Mouse (Mus musculus): ENCODE results near the gene Tcea2. TPM values are rescaled to one million over a fixed set of nuclear protein-coding genes. Genes with fewer than 3 reads are reported as not detected.

Gene Tcea2
- polyA plus RNA-seq, 1 experiment from 2014 or later = 21.5 TPM

DNA sequence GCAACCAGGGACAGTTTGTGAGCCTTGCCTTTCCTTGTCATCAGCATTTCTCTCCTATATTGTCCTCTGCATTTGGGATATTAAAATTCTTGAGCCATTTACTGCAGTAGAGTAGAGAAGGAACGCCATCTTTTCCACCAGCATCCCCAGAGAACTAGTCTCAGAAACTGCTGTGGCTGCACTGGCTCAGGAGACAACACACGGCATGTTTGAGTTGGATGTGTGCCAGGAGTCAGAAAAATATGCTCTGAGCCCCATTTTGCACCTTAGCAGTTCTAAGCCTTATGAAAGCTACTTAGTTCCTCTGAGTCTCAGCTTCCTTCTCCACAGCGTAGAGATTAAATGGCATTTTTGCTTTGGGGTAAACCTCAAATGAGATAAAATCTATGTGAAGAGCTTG is 36.9 kb downstream of the Tcea2 start:
- no peak overlapping the region for H3K9ac ChIP-seq
- H3K27me3 ChIP-seq (replicated peaks) = no peaks in the 10 kb centered on the region
- H3K4me3 ChIP-seq (replicated peaks) = no peak overlapping the region
- H3K4me2 ChIP-seq = no peak overlapping the region
- no peak for ATAC-seq (ENCODE audit: insufficient read depth, low FRiP score, low read depth)
- no peaks in the 10 kb centered on the region for H3K36me3 ChIP-seq
- H3K4me1 ChIP-seq = 0 out of 2 replicates have a peak, but pooled peaks cover 4% of the 10 kb centered on the region
- no peak overlapping the region for H3K27ac ChIP-seq
- 40% methylated on average over 3 of the region's 3 CpGs for WGBS
- no peaks in the 10 kb centered on the region for H3K9me3 ChIP-seq

DNA sequence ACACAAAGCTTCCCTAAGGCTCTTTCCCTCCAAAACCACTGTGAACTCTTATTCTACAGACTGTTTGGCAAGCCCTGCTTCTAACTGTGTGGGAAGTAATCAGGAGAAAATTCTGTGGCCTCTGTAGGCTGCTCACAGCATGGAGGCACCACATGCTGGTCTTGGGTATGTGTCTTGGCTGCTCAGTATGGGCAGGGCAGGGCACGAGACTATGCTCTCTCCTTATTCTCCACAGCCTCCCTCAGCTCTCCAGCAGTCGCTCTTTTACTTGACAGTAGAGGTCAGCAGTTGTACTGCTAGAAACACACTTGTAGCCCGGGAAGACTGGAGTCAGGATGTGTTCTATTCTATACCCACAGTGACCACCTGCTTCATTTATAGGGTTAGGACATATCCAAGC is 40.0 kb downstream of the Tcea2 start:
- no peak for ATAC-seq (ENCODE audit: insufficient read depth, low FRiP score, low read depth)
- WGBS = 33% methylated on average over 3 of the region's 3 CpGs
- Histone ChIP-seq H3K9me3 (no peaks in the 10 kb centered on the region), H3K27ac (no peak overlapping the region), H3K36me3 (no peaks in the 10 kb centered on the region), H3K4me2 (no peak overlapping the region), H3K4me1 (0 out of 2 replicates have a peak, but pooled peaks cover 1% of the 10 kb centered on the region), H3K27me3 (replicated peaks) (no peaks in the 10 kb centered on the region), H3K4me3 (replicated peaks) (no peak overlapping the region), H3K9ac (no peak overlapping the region)

DNA sequence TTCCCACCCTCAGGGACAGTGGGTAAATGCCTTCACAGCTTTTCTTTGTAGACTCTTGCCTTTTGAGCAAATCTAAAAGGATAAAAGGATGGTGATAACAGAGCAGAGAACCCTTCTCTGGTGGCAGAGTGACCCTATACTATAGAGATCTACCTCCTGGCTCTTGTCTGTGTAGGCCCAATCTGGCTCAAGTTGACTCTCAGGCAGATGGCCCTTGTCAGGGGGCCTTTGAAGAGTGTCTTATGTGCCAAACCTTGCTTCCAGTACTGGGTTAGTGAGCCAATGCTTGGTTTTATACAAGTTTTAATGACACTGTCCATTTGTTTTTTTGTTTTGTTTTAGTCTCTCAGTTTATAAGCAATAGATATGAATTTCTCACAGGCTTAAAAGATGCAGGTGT is 41.1 kb downstream of the Tcea2 start:
- Histone ChIP-seq H3K4me3 (replicated peaks) (no peak overlapping the region), H3K9ac (no peak overlapping the region), H3K4me1 (no peaks in the 10 kb centered on the region), H3K27ac (no peak overlapping the region), H3K9me3 (no peaks in the 10 kb centered on the region), H3K4me2 (no peak overlapping the region), H3K36me3 (no peaks in the 10 kb centered on the region), H3K27me3 (replicated peaks) (no peaks in the 10 kb centered on the region)
- ATAC-seq (ENCODE audit: insufficient read depth, low FRiP score, low read depth) = no peak

DNA sequence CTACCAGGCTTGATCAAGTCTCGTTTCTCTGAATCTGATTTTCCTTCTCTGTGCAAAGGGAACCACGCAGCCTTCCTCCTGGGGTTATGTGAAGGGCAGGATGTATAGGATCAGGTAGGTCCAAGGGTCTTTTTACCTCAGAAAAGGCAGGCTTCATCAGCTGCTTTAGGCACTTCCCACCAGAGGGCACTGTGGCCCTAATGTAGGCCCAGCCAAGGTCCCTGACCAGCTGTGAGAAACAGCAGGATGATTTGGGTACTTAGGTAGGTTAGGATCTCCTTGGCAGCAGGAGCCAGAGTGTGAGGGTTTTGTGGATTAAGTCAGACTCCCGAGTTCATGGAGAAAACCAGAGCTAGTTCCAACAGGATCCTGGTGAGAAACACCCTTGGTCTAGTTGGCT is 42.1 kb downstream of the Tcea2 start:
- Histone ChIP-seq H3K36me3 (no peaks in the 10 kb centered on the region), H3K9ac (no peak overlapping the region), H3K9me3 (no peaks in the 10 kb centered on the region), H3K27me3 (replicated peaks) (no peaks in the 10 kb centered on the region), H3K4me2 (no peak overlapping the region), H3K4me3 (replicated peaks) (no peak overlapping the region), H3K4me1 (no peaks in the 10 kb centered on the region), H3K27ac (no peak overlapping the region)
- WGBS = 13% methylated on average over 3 of the region's 3 CpGs
- ATAC-seq (ENCODE audit: insufficient read depth, low FRiP score, low read depth) = no peak

DNA sequence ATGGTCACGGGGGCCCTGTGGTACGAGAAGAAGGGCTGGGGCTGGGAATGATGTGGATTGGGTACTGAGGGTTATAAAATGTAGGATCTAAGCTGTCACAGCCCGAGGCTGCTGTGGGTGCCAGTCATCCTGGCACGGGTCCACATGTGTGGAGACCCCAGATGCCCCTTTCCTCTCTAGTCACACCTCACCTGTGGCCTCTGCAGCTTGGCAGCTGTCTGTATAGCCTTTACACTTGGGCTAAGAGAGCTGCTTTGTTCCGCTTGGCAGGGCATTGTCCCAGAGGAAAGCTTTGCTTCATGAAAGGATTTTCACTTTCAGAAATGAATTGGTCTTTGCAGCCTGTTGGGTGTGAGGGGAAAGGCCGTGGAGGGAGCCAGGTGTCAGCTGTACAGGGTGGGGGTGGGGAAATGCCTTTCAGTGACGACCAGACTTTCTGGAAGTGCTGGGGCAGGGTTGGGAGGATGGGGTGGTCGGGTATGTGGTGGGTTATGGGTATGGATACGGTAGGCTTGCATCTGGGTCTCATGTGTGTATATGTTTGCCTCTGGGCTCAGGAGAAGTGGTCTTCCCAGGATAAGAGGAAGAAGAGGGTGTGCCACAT is 47.7 kb downstream of the Tcea2 start:
- Histone ChIP-seq H3K27me3 (replicated peaks) (no peaks in the 10 kb centered on the region), H3K4me2 (no peak overlapping the region), H3K4me3 (replicated peaks) (no peak overlapping the region), H3K9ac (no peak overlapping the region), H3K36me3 (no peaks in the 10 kb centered on the region), H3K9me3 (no peaks in the 10 kb centered on the region), H3K4me1 (no peaks in the 10 kb centered on the region), H3K27ac (no peak overlapping the region)
- 56% methylated on average over 9 of the region's 9 CpGs for WGBS
- ATAC-seq (ENCODE audit: insufficient read depth, low FRiP score, low read depth) = no peak

DNA sequence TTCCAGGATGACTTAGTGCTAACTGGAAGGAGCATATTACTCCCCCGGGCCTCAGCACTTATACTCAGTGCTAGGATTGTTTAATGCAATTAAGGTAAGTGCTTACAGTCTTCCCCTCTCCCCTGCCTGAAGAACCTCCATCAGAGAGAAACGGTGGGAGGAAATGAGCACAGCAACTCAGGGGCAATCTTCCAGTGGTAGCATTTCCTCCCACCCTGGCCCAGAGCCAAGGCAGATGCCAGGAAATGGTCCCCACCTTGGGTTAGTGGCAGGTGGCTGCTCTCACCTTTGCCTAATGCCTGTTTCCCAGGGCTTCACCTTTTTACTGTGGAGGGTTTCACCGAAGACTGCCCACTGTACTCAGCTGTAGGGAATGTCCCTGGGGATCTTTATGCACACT is 49.9 kb downstream of the Tcea2 start:
- H3K4me3 ChIP-seq (replicated peaks) = no peak overlapping the region
- H3K27ac ChIP-seq = no peak overlapping the region
- no peaks in the 10 kb centered on the region for H3K9me3 ChIP-seq
- no peak overlapping the region for H3K9ac ChIP-seq
- ATAC-seq (ENCODE audit: insufficient read depth, low FRiP score, low read depth) = no peak
- H3K4me1 ChIP-seq = no peaks in the 10 kb centered on the region
- 49% methylated on average over 3 of the region's 3 CpGs for WGBS
- H3K27me3 ChIP-seq (replicated peaks) = no peaks in the 10 kb centered on the region
- no peaks in the 10 kb centered on the region for H3K36me3 ChIP-seq
- H3K4me2 ChIP-seq = no peak overlapping the region

Other genes starting within 250 kb of the Tcea2 start
- gene Zbtb46, start 220.9 kb upstream of the Tcea2 start, polyA plus RNA-seq (2015; fragmentation: Nextera tagmentation; extraction: Ambion mirVana) = 9.7 and 10.0 TPM in 2 replicates
- gene Abhd16b, start 187.1 kb upstream of the Tcea2 start, polyA plus RNA-seq (2015; fragmentation: Nextera tagmentation; extraction: Ambion mirVana) = 0.17 and 0.23 TPM in 2 replicates
- 136 and 140 TPM in 2 replicates for gene Tpd52l2, start 183.2 kb upstream of the Tcea2 start, polyA plus RNA-seq (2015; fragmentation: Nextera tagmentation; extraction: Ambion mirVana)
- gene Dnajc5, start 159.8 kb upstream of the Tcea2 start, polyA plus RNA-seq (2015; fragmentation: Nextera tagmentation; extraction: Ambion mirVana) = 76.4 and 82.1 TPM in 2 replicates
- 60.9 and 63.5 TPM in 2 replicates for gene Uckl1, start 95.4 kb upstream of the Tcea2 start, polyA plus RNA-seq (2015; fragmentation: Nextera tagmentation; extraction: Ambion mirVana)
- gene Prpf6, start 88.4 kb upstream of the Tcea2 start, polyA plus RNA-seq (2015; fragmentation: Nextera tagmentation; extraction: Ambion mirVana) = 52.7 and 56.6 TPM in 2 replicates
- 48.5 and 50.8 TPM in 2 replicates for gene Zfp512b, start 87.5 kb upstream of the Tcea2 start, polyA plus RNA-seq (2015; fragmentation: Nextera tagmentation; extraction: Ambion mirVana)
- gene Samd10, start 81.1 kb upstream of the Tcea2 start, polyA plus RNA-seq (2015; fragmentation: Nextera tagmentation; extraction: Ambion mirVana) = 25.0 and 26.9 TPM in 2 replicates
- gene Gm29797, start 23.3 kb upstream of the Tcea2 start, polyA plus RNA-seq (2015; fragmentation: Nextera tagmentation; extraction: Ambion mirVana) = 0.36 and 1.2 TPM in 2 replicates
- gene Sox18, start 8.7 kb upstream of the Tcea2 start, polyA plus RNA-seq (2015; fragmentation: Nextera tagmentation; extraction: Ambion mirVana) = 28.7 and 32.0 TPM in 2 replicates
- gene Rgs19, start 13.7 kb downstream of the Tcea2 start, polyA plus RNA-seq (2015; fragmentation: Nextera tagmentation; extraction: Ambion mirVana) = 51.7 and 53.3 TPM in 2 replicates
- not detected in 2 replicates for gene Lkaaear1, start 18.1 kb downstream of the Tcea2 start, polyA plus RNA-seq (2015; fragmentation: Nextera tagmentation; extraction: Ambion mirVana)
- gene Oprl1, start 34.7 kb downstream of the Tcea2 start, polyA plus RNA-seq (2015; fragmentation: Nextera tagmentation; extraction: Ambion mirVana) = 1.3 and 2.3 TPM in 2 replicates
- gene Myt1, start 83.0 kb downstream of the Tcea2 start, polyA plus RNA-seq (2015; fragmentation: Nextera tagmentation; extraction: Ambion mirVana) = 2.4 and 2.9 TPM in 2 replicates
- 28.0 and 29.3 TPM in 2 replicates for gene Pcmtd2, start 157.5 kb downstream of the Tcea2 start, polyA plus RNA-seq (2015; fragmentation: Nextera tagmentation; extraction: Ambion mirVana)
- gene Polr3k, start 184.0 kb downstream of the Tcea2 start, polyA plus RNA-seq (2015; fragmentation: Nextera tagmentation; extraction: Ambion mirVana) = 82.0 and 89.3 TPM in 2 replicates

All from stomach, embryonic 15.5 days (tissue).